In genomic region chr9:64790673-64791660, GRCm38 (mm10) we compare ENCODE assay signal across 10 mouse cellular contexts. TPM values are rescaled to one million over a fixed set of nuclear protein-coding genes. Genes with fewer than 3 reads are reported as not detected.
DNase-seq lines count a peak whose midpoint lies in the region; ATAC-seq lines count a peak whose summit lies in the region.
"Had no signal": no experiment of that assay in that cellular context is flagged by ENCODE, and none has a peak within 500 bp of the region (broad histone marks: within the 10 kb centered on the region; RNA-seq: fewer than 3 reads in every experiment).

No protein-coding gene starts in this region.

- no peak overlapping the region for H3K4me3 ChIP-seq in embryonic facial prominence, embryonic 15.5 days (replicated peaks)
- H3K4me3 ChIP-seq in lung, embryonic 16.5 days (ENCODE audit: low read length): no peak overlapping the region

- WGBS in embryonic facial prominence, embryonic 15.5 days: 67% methylated on average over 7 of the region's 7 CpGs
- WGBS in lung, embryonic 16.5 days: 59% methylated on average over 7 of the region's 7 CpGs

- DNase-seq in heart, adult 11 months: peak; percentile 93
- DNase-seq in heart, postnatal 10 days: no peak
- peak; percentile 81 for DNase-seq in 416B (ENCODE audit: low read depth)
- DNase-seq in gastrocnemius, postnatal 10 days: no peak
- DNase-seq in embryo, embryonic 10.5 days (ENCODE audit: low spot score): no peak
- no peak for DNase-seq in adrenal gland, postnatal 10 days
- DNase-seq: adrenal gland, adult 8-10 months had no signal

- no peaks in the 10 kb centered on the region for H3K36me3 ChIP-seq in embryonic facial prominence, embryonic 15.5 days
- H3K36me3 ChIP-seq in lung, embryonic 16.5 days (ENCODE audit: control insufficient read depth, insufficient read depth, low read length): no peaks in the 10 kb centered on the region

- H3K4me1 ChIP-seq in embryonic facial prominence, embryonic 15.5 days: peaks cover 18% of the 10 kb centered on the region
- H3K4me1 ChIP-seq in lung, embryonic 16.5 days (replicated peaks; ENCODE audit: control insufficient read depth, insufficient read depth, low read length): peaks cover 19% of the 10 kb centered on the region; the same call in 1 of the 2 replicates

- no peak for ATAC-seq in embryonic facial prominence, embryonic 15.5 days (ENCODE audit: insufficient number of reproducible peaks, low FRiP score, low TSS enrichment, low read depth)
- ATAC-seq in lung, embryonic 16.5 days (ENCODE audit: low read depth): peak; percentile 16; the same call in 1 of the 2 replicates
- ATAC-seq: CD4-positive, CD25-positive, alpha-beta regulatory T cell, adult 4 months had no signal

- no peak overlapping the region for H3K9ac ChIP-seq in embryonic facial prominence, embryonic 15.5 days
- no peak overlapping the region for H3K9ac ChIP-seq in lung, embryonic 16.5 days (ENCODE audit: low read length)

- peak overlapping the region; percentile 78 for H3K27ac ChIP-seq in embryonic facial prominence, embryonic 15.5 days (replicated peaks)
- H3K27ac ChIP-seq in lung, embryonic 16.5 days (ENCODE audit: low read length): peak overlapping the region; percentile 62

- no peaks in the 10 kb centered on the region for H3K9me3 ChIP-seq in embryonic facial prominence, embryonic 15.5 days (replicated peaks)
- H3K9me3 ChIP-seq in lung, embryonic 16.5 days (ENCODE audit: control insufficient read depth, low read length): no peaks in the 10 kb centered on the region

- H3K4me2 ChIP-seq in embryonic facial prominence, embryonic 15.5 days (replicated peaks): no peak overlapping the region
- H3K4me2 ChIP-seq in lung, embryonic 16.5 days (ENCODE audit: low read depth, low read length): no peak overlapping the region

- no peaks in the 10 kb centered on the region for H3K27me3 ChIP-seq in embryonic facial prominence, embryonic 15.5 days
- no peaks in the 10 kb centered on the region for H3K27me3 ChIP-seq in lung, embryonic 16.5 days (ENCODE audit: control insufficient read depth, insufficient read depth, low read depth, low read length)

- intact Hi-C loops in heart, postnatal 10 days (cut with DNase I): no loop called here

RNA-seq across cellular contexts. Expression of gene Dennd4a, which starts 20.2 kb away (rescaled TPM):
- total RNA-seq in heart, postnatal 10 days (2021): 10 to 100 TPM; 11.8 to 12.0 TPM
- 7.2 and 8.5 TPM in 2 replicates for polyA plus RNA-seq in embryonic facial prominence, embryonic 15.5 days (2015; fragmentation: Nextera tagmentation; extraction: Ambion mirVana)
- polyA plus RNA-seq in lung, embryonic 16.5 days (2015; fragmentation: Nextera tagmentation; extraction: Ambion mirVana): 8.8 and 9.0 TPM in 2 replicates
- 10 to 100 TPM in 1 of 2 experiments, 1 to 10 TPM in 1; 7.7 to 13.1 TPM for total RNA-seq in gastrocnemius, postnatal 10 days (2021)
- total RNA-seq in adrenal gland, postnatal 10 days (2021): 10 to 100 TPM; 16.8 to 18.9 TPM

RNA-seq across cellular contexts. Expression of gene Rab11a, which starts 53.4 kb away (rescaled TPM):
- 100 to 1,000 TPM; 274 to 276 TPM for total RNA-seq in heart, postnatal 10 days (2021)
- polyA plus RNA-seq in embryonic facial prominence, embryonic 15.5 days (2015; fragmentation: Nextera tagmentation; extraction: Ambion mirVana): 388 and 415 TPM in 2 replicates
- polyA plus RNA-seq in lung, embryonic 16.5 days (2015; fragmentation: Nextera tagmentation; extraction: Ambion mirVana): 360 and 374 TPM in 2 replicates
- 100 to 1,000 TPM; 137 to 142 TPM for total RNA-seq in gastrocnemius, postnatal 10 days (2021)
- 100 to 1,000 TPM; 258 to 267 TPM for total RNA-seq in adrenal gland, postnatal 10 days (2021)

Comparison
In these comparisons a context has a peak if more than half of its experiments do, and no peak if none do; other contexts are left out.
1. DNase-seq: peak in heart, adult 11 months (single experiment) and 416B (single experiment); none in heart, postnatal 10 days (0 of 2), gastrocnemius, postnatal 10 days (single experiment), embryo, embryonic 10.5 days (single experiment) and adrenal gland, postnatal 10 days (single experiment).